Mouse (Mus musculus) E14TG2a.4 (cell line): ENCODE measurements around the gene Ctnnal1.

Experiments
- H3K27me3 ChIP-seq: 2 replicates; pipeline ENCODE4 v1.6.1; 2014; ENCODE audit warnings: low read length, control low read depth; ENCODE audit not compliant: insufficient read depth
- H3K36me3 ChIP-seq: 2 replicates; pipeline ENCODE4 v1.6.1; 2014; ENCODE audit warnings: low read length, control low read depth; ENCODE audit not compliant: insufficient read depth
- H3K4me1 ChIP-seq: replicated peaks from 2 replicates; pipeline ENCODE4 v1.6.1; 2014; ENCODE audit warnings: low read depth, low read length, control low read depth
- H3K4me3 ChIP-seq: replicated peaks from 2 replicates; pipeline ENCODE4 v1.5.1; 2014; ENCODE audit warnings: mild to moderate bottlenecking, low read length
- H3K9me3 ChIP-seq: 2 replicates; pipeline ENCODE4 v1.6.1; 2014; ENCODE audit warnings: low read length, control low read depth
- CTCF ChIP-seq: conservative IDR thresholded peaks from 2 replicates; pipeline ENCODE4 v1.5.1; 2014; ENCODE audit warnings: low read length
- NANOG ChIP-seq: IDR thresholded peaks from 2 replicates; pipeline ENCODE4 v1.6.1; 2014; ENCODE audit warnings: borderline replicate concordance, low read length, mixed read lengths
- POU5F1 ChIP-seq: IDR thresholded peaks from 2 replicates; pipeline ENCODE4 v1.6.1; 2014; ENCODE audit warnings: low read length, borderline replicate concordance

The Ctnnal1 gene

GRCm38 (mm10) chr4:56850724-56851123 is 14.3 kb downstream of the Ctnnal1 start:
- no peaks in the 10 kb centered on the region for H3K9me3 ChIP-seq
- H3K4me1 ChIP-seq, result peaks cover 83% of the 10 kb centered on the region
- TF ChIP-seq POU5F1, result no peak
- no peak for TF ChIP-seq NANOG
- TF ChIP-seq CTCF, result no peak
- no peaks in the 10 kb centered on the region for H3K36me3 ChIP-seq
- H3K27me3 ChIP-seq, result no peaks in the 10 kb centered on the region
- H3K4me3 ChIP-seq, result no peak overlapping the region

DNA sequence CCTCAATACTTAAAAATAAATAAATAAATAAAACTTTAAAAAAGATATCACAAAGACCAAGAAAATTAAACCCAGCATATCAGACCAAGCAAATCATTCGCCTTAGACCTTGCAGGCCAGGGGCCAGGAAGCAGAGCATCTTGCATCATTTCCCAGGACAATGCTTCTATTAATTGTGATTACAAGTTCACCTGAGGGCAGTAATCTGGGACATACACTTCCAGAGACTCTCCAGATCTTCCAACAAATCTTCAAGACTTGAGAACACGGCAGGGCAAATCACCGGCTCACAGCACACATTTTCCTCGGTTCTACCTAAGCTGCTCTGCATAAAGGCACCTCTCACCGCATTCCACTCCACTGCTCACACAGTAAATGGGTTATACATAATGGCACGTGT is 16.9 kb downstream of the Ctnnal1 start:
- TF ChIP-seq POU5F1, result no peak
- TF ChIP-seq NANOG, result no peak
- Histone ChIP-seq H3K4me3 (no peak overlapping the region), H3K4me1 (peaks cover 73% of the 10 kb centered on the region), H3K9me3 (no peaks in the 10 kb centered on the region), H3K27me3 (no peaks in the 10 kb centered on the region), H3K36me3 (peaks cover 18% of the 10 kb centered on the region)

DNA sequence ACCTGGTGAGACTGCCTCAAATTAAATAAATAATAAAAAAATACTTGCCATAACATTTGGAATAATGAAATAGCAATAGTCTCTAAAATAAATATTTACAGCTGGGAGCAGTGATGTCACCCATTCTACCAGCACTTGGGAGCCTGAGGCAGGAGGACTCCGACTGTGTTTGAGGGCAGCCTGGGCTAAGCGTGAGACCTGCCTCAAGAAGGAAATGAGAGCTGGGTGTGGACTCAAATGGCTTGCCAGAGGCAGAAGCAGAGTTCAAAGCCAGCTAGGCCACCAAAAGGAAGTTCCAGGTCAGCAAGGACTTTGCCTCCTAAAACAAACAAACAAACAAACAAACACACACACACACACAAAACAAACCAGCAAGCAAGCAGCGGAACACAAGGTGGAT is 17.6 kb downstream of the Ctnnal1 start:
- H3K9me3 ChIP-seq, result no peaks in the 10 kb centered on the region
- H3K36me3 ChIP-seq, result peaks cover 25% of the 10 kb centered on the region
- H3K4me3 ChIP-seq, result no peak overlapping the region
- no peaks in the 10 kb centered on the region for H3K27me3 ChIP-seq
- TF ChIP-seq POU5F1, result no peak
- no peak for TF ChIP-seq CTCF
- no peak for TF ChIP-seq NANOG
- peaks cover 73% of the 10 kb centered on the region for H3K4me1 ChIP-seq

DNA sequence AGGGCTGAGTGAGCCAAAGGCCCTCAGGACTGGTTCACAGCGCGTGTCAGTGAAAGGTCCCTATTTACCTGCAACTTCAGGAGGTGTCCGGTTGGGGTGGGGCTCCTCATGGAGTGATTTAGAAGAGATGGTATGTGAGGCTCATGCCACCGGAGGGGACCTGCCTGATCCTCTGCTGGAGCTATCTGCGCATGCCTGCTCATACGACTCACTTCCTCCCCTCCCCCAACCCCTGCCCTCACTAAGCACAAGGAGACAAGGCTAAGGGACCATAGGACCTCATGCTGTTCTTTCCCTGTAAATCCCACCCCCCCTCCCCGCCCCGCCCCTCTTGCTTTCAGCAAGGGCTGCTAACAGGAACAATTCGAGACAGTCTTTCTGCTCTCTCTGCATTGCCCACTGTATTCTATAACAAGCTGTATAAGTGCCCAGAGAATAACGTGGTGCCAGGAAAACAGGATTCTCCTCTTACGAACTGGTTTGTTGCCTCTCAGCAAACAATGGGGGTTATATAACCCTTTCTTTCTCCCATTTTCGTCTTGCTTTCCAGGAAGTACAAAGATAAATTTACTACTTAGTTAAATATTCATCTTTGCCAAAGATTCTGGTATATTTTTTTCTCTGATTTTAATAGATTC is 19.0 kb downstream of the Ctnnal1 start:
- TF ChIP-seq CTCF, result no peak
- no peak for TF ChIP-seq POU5F1
- TF ChIP-seq NANOG, result no peak
- H3K9me3 ChIP-seq, result no peaks in the 10 kb centered on the region
- no peaks in the 10 kb centered on the region for H3K27me3 ChIP-seq
- H3K4me3 ChIP-seq, result peak overlapping the region; percentile 82
- H3K36me3 ChIP-seq, result peaks cover 39% of the 10 kb centered on the region
- peaks cover 66% of the 10 kb centered on the region for H3K4me1 ChIP-seq

GRCm38 (mm10) chr4:56844911-56845310 is 20.1 kb downstream of the Ctnnal1 start:
- TF ChIP-seq CTCF (0 out of 2 replicates have a peak, but pooled peaks have one; percentile 21), NANOG (no peak), POU5F1 (no peak)
- peaks cover 57% of the 10 kb centered on the region for H3K4me1 ChIP-seq
- H3K4me3 ChIP-seq, result peak overlapping the region; percentile 82
- peaks cover 50% of the 10 kb centered on the region for H3K36me3 ChIP-seq
- H3K27me3 ChIP-seq, result no peaks in the 10 kb centered on the region
- no peaks in the 10 kb centered on the region for H3K9me3 ChIP-seq

- peaks cover 49% of the 10 kb centered on the region for H3K4me1 ChIP-seq
- H3K4me3 ChIP-seq, result peak overlapping the region; percentile 82; the same call in 1 of the 2 replicates
- TF ChIP-seq NANOG, result no peak
- TF ChIP-seq CTCF, result peak; percentile 69
- no peaks in the 10 kb centered on the region for H3K9me3 ChIP-seq
- H3K27me3 ChIP-seq, result no peaks in the 10 kb centered on the region
- peaks cover 57% of the 10 kb centered on the region for H3K36me3 ChIP-seq
Measured at GRCm38 (mm10) chr4:56843963-56844362, 21.0 kb downstream of the Ctnnal1 start.

DNA sequence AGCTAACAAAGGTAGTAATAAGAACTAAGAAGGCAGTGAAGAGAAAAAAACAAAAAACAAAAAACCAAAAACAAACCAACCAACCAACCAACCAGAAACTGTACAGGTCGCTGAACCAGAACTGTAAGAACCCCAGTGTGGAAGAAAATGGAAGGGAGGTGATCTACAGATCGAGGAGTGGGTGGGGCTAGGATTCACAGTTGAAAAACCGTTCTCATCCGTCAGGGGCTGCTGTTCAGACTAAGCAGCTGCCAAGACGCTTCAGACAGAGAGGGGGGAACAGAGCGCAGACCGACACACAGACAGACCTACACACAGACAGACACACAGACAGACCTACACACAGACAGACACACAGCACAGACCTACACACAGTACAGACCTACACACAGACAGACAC is 22.5 kb downstream of the Ctnnal1 start:
- peaks cover 72% of the 10 kb centered on the region for H3K36me3 ChIP-seq
- H3K4me3 ChIP-seq, result no peak overlapping the region
- H3K27me3 ChIP-seq, result no peaks in the 10 kb centered on the region
- TF ChIP-seq POU5F1 (no peak), NANOG (no peak), CTCF (no peak)
- H3K4me1 ChIP-seq, result peaks cover 38% of the 10 kb centered on the region
- H3K9me3 ChIP-seq, result no peaks in the 10 kb centered on the region

DNA sequence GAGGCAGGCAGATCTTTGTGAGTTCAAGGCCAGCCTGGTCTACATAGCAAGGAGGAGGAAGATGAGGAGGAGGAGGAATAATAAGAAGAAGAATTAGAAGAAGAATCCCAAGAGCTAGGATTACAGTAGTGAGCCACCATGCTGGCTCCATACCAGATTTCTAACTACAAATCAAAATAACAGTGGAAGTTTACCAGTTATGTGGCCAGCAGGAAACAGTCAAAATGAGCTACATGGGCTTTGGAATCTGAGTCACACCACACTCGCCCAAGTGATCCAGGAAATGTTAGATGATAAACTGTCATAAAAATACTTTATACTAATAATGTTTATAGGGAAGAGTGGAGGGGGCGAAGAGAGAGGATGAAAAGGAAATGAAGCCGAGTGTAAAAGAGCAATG is 24.7 kb downstream of the Ctnnal1 start:
- H3K36me3 ChIP-seq, result peaks cover 94% of the 10 kb centered on the region
- TF ChIP-seq NANOG (no peak), POU5F1 (no peak), CTCF (no peak)
- H3K9me3 ChIP-seq, result no peaks in the 10 kb centered on the region
- peaks cover 24% of the 10 kb centered on the region for H3K4me1 ChIP-seq
- H3K27me3 ChIP-seq, result no peaks in the 10 kb centered on the region
- H3K4me3 ChIP-seq, result no peak overlapping the region

DNA sequence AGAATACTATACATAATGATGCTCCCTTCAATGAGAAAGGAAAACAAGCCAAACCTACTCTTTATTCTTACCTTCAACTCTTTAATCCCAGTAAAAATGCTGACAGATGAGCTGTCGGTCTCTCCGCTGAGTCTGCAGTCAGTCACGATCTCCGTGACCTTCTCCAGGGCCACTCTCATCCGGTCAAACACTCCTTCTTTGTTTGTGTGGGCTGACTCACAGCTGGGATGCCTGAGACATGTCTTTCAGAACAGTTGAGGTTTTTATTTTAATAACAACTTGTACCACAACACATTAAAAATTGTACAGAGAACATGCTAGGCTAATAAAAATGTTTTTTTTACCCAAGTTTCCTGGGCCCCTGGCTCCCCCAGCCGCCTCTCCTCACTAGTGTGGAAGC is 27.3 kb downstream of the Ctnnal1 start:
- Histone ChIP-seq H3K27me3 (no peaks in the 10 kb centered on the region), H3K9me3 (no peaks in the 10 kb centered on the region)
- TF ChIP-seq CTCF, result no peak
- TF ChIP-seq POU5F1, result no peak
- TF ChIP-seq NANOG, result no peak

More for the DNA sequence above, 27.3 kb downstream of the Ctnnal1 start:
- Histone ChIP-seq H3K4me1 (peaks cover 9% of the 10 kb centered on the region), H3K4me3 (no peak overlapping the region), H3K36me3 (peaks cover 97% of the 10 kb centered on the region)
